In genomic region chr10:83654591-83654990, GRCm38 (mm10) we compare ENCODE assay signal across 15 mouse cellular contexts. TPM values are rescaled to one million over a fixed set of nuclear protein-coding genes. Genes with fewer than 3 reads are reported as not detected.
A peak's percentile ranks its signal among the peaks of the same experiment; 100 is the strongest.
DNase-seq lines count a peak whose midpoint lies in the region; ATAC-seq lines count a peak whose summit lies in the region.
"Had no signal": no experiment of that assay in that cellular context is flagged by ENCODE, and none has a peak within 500 bp of the region (broad histone marks: within the 10 kb centered on the region; RNA-seq: fewer than 3 reads in every experiment).

No protein-coding gene starts in this region.

- ATAC-seq in cerebellum, adult (ENCODE audit: insufficient number of reproducible peaks, low FRiP score, low TSS enrichment), result no peak
- ATAC-seq: forebrain, embryonic 14.5 days had no signal

- DNase-seq in cerebellum, postnatal 10 days, result peak; percentile 53 to 62
- peak; percentile 61 for DNase-seq in ovary, postnatal 36 days (ENCODE audit: low spot score)
- DNase-seq in ovary, postnatal 14 days (ENCODE audit: low spot score), result no peak
- DNase-seq in adrenal gland, postnatal 10 days, result peak; percentile 76
- no peak for DNase-seq in urinary bladder, adult 2 months (ENCODE audit: low spot score)
- DNase-seq in kidney, postnatal 36 days, result no peak
- DNase-seq: B cell, adult 2 months; gastrocnemius, adult 2 months; heart, postnatal 4 days; kidney, adult 2 months; lung, embryonic 14.5 days; midbrain, embryonic 14.5 days; right cerebral cortex, adult 18-20 months had no signal

RNA-seq across cellular contexts. Expression of gene Appl2, which starts 6.1 kb away (rescaled TPM):
- total RNA-seq in adrenal gland, postnatal 10 days (2021), result 10 to 100 TPM; 44.3 to 66.3 TPM
- 33.1 and 49.3 TPM in 2 replicates for polyA plus RNA-seq in urinary bladder, adult 2 months (2012; rRNA removed)

Comparison
In these comparisons a context has a peak if more than half of its experiments do, and no peak if none do; other contexts are left out.
1. DNase-seq: peak in cerebellum, postnatal 10 days (2 of 2), ovary, postnatal 36 days (single experiment) and adrenal gland, postnatal 10 days (single experiment); none in ovary, postnatal 14 days (single experiment), urinary bladder, adult 2 months (single experiment) and kidney, postnatal 36 days (0 of 2).